Mouse (Mus musculus): ENCODE data around the gene Arel1. TPM values are rescaled to one million over a fixed set of nuclear protein-coding genes. Genes with fewer than 3 reads are reported as not detected.

The Arel1 gene
- polyA plus RNA-seq, 1 experiment from 2014 or later: 21.5 TPM

- no peak overlapping the region for H3K27ac ChIP-seq
- no peaks in the 10 kb centered on the region for H3K9me3 ChIP-seq
- no peak overlapping the region for H3K4me3 ChIP-seq
- peaks cover 10% of the 10 kb centered on the region for H3K4me1 ChIP-seq (replicated peaks)
- 89% methylated on average over 4 of the region's 4 CpGs for WGBS
- H3K27me3 ChIP-seq (ENCODE audit: insufficient read depth, poor library complexity, severe bottlenecking): no peaks in the 10 kb centered on the region
- H3K36me3 ChIP-seq: peaks cover 14% of the 10 kb centered on the region
- DNase-seq (ENCODE audit: low spot score): no peak
Measured at GRCm38 (mm10) chr12:84912652-84913104, 58.0 kb downstream of the Arel1 start.

- no peaks in the 10 kb centered on the region for H3K27me3 ChIP-seq (ENCODE audit: insufficient read depth, poor library complexity, severe bottlenecking)
- no peak overlapping the region for H3K4me3 ChIP-seq
- no peak for DNase-seq (ENCODE audit: low spot score)
- H3K4me1 ChIP-seq (replicated peaks): peaks cover 20% of the 10 kb centered on the region
- H3K27ac ChIP-seq: no peak overlapping the region
- H3K36me3 ChIP-seq: peaks cover 5% of the 10 kb centered on the region; the same call in 1 of the 2 replicates
- 89% methylated on average over 2 of the region's 2 CpGs for WGBS
- H3K9me3 ChIP-seq: no peaks in the 10 kb centered on the region
Measured at GRCm38 (mm10) chr12:84911640-84912039, 59.1 kb downstream of the Arel1 start.

GRCm38 (mm10) chr12:84910066-84910465 is 60.6 kb downstream of the Arel1 start:
- no peak overlapping the region for H3K27ac ChIP-seq
- H3K4me1 ChIP-seq (replicated peaks): peaks cover 21% of the 10 kb centered on the region
- H3K4me3 ChIP-seq: no peak overlapping the region
- no peaks in the 10 kb centered on the region for H3K9me3 ChIP-seq
- no peak for DNase-seq (ENCODE audit: low spot score)
- 96% methylated on average over 4 of the region's 4 CpGs for WGBS
- H3K27me3 ChIP-seq (ENCODE audit: insufficient read depth, poor library complexity, severe bottlenecking): no peaks in the 10 kb centered on the region
- no peaks in the 10 kb centered on the region for H3K36me3 ChIP-seq

- peak overlapping the region; percentile 66 for H3K27ac ChIP-seq
- DNase-seq (ENCODE audit: low spot score): peak; percentile 29
- 71% methylated on average over 10 of the region's 10 CpGs for WGBS
- no peaks in the 10 kb centered on the region for H3K9me3 ChIP-seq
- no peak overlapping the region for H3K4me3 ChIP-seq
- no peaks in the 10 kb centered on the region for H3K27me3 ChIP-seq (ENCODE audit: insufficient read depth, poor library complexity, severe bottlenecking)
- H3K4me1 ChIP-seq (replicated peaks): peaks cover 14% of the 10 kb centered on the region
- no peaks in the 10 kb centered on the region for H3K36me3 ChIP-seq
Measured at GRCm38 (mm10) chr12:84907627-84908480, 62.8 kb downstream of the Arel1 start.

- no peaks in the 10 kb centered on the region for H3K36me3 ChIP-seq
- no peaks in the 10 kb centered on the region for H3K9me3 ChIP-seq
- H3K4me3 ChIP-seq: no peak overlapping the region
- H3K27me3 ChIP-seq (ENCODE audit: insufficient read depth, poor library complexity, severe bottlenecking): no peaks in the 10 kb centered on the region
- peaks cover 14% of the 10 kb centered on the region for H3K4me1 ChIP-seq (replicated peaks)
- peak; percentile 27 for DNase-seq (ENCODE audit: low spot score)
- peak overlapping the region; percentile 66 for H3K27ac ChIP-seq
- 65% methylated on average over 12 of the region's 12 CpGs for WGBS
Measured at GRCm38 (mm10) chr12:84907024-84907626, 63.6 kb downstream of the Arel1 start.

- Histone ChIP-seq H3K9me3 (no peaks in the 10 kb centered on the region), H3K27me3 (ENCODE audit: insufficient read depth, poor library complexity, severe bottlenecking) (no peaks in the 10 kb centered on the region), H3K4me1 (replicated peaks) (peaks cover 14% of the 10 kb centered on the region), H3K27ac (no peak overlapping the region), H3K36me3 (no peaks in the 10 kb centered on the region), H3K4me3 (no peak overlapping the region)
- 86% methylated on average over 7 of the region's 7 CpGs for WGBS
- no peak for DNase-seq (ENCODE audit: low spot score)
Measured at GRCm38 (mm10) chr12:84904399-84904798, 66.3 kb downstream of the Arel1 start.

GRCm38 (mm10) chr12:84900317-84900716 is 70.4 kb downstream of the Arel1 start:
- no peaks in the 10 kb centered on the region for H3K27me3 ChIP-seq (ENCODE audit: insufficient read depth, poor library complexity, severe bottlenecking)
- H3K27ac ChIP-seq: no peak overlapping the region
- no peak for DNase-seq (ENCODE audit: low spot score)
- WGBS: 79% methylated on average over 7 of the region's 7 CpGs
- H3K4me3 ChIP-seq: no peak overlapping the region
- H3K36me3 ChIP-seq: no peaks in the 10 kb centered on the region
- peaks cover 7% of the 10 kb centered on the region; the same call in 1 of the 2 replicates for H3K4me1 ChIP-seq (replicated peaks)
- H3K9me3 ChIP-seq: no peaks in the 10 kb centered on the region

GRCm38 (mm10) chr12:84897322-84897721 is 73.4 kb downstream of the Arel1 start:
- no peak overlapping the region for H3K4me3 ChIP-seq
- WGBS: 73% methylated on average over 5 of the region's 5 CpGs
- H3K4me1 ChIP-seq (replicated peaks): peaks cover 16% of the 10 kb centered on the region; the same call in 1 of the 2 replicates
- H3K27ac ChIP-seq: no peak overlapping the region
- no peaks in the 10 kb centered on the region for H3K27me3 ChIP-seq (ENCODE audit: insufficient read depth, poor library complexity, severe bottlenecking)
- H3K9me3 ChIP-seq: no peaks in the 10 kb centered on the region
- DNase-seq (ENCODE audit: low spot score): no peak
- H3K36me3 ChIP-seq: no peaks in the 10 kb centered on the region

GRCm38 (mm10) chr12:84896235-84896634 is 74.5 kb downstream of the Arel1 start:
- 78% methylated on average over 6 of the region's 6 CpGs for WGBS
- H3K4me1 ChIP-seq (replicated peaks): peaks cover 16% of the 10 kb centered on the region; the same call in 1 of the 2 replicates
- H3K27me3 ChIP-seq (ENCODE audit: insufficient read depth, poor library complexity, severe bottlenecking): no peaks in the 10 kb centered on the region
- no peak overlapping the region for H3K27ac ChIP-seq
- no peaks in the 10 kb centered on the region for H3K36me3 ChIP-seq
- DNase-seq (ENCODE audit: low spot score): no peak
- H3K9me3 ChIP-seq: no peaks in the 10 kb centered on the region
- H3K4me3 ChIP-seq: no peak overlapping the region

- no peak for DNase-seq (ENCODE audit: low spot score)
- H3K4me3 ChIP-seq: no peak overlapping the region
Measured at GRCm38 (mm10) chr12:84893648-84894628, 76.8 kb downstream of the Arel1 start.

GRCm38 (mm10) chr12:84890289-84890688 is 80.4 kb downstream of the Arel1 start:
- H3K4me3 ChIP-seq: no peak overlapping the region
- WGBS: 76% methylated on average over 15 of the region's 15 CpGs
- H3K36me3 ChIP-seq: no peaks in the 10 kb centered on the region
- H3K27me3 ChIP-seq (ENCODE audit: insufficient read depth, poor library complexity, severe bottlenecking): no peaks in the 10 kb centered on the region
- peaks cover 20% of the 10 kb centered on the region for H3K4me1 ChIP-seq (replicated peaks)
- no peak overlapping the region for H3K27ac ChIP-seq
- H3K9me3 ChIP-seq: no peaks in the 10 kb centered on the region
- no peak for DNase-seq (ENCODE audit: low spot score)

More at GRCm38 (mm10) chr12:84893648-84894628, 76.8 kb downstream of the Arel1 start:
- no peaks in the 10 kb centered on the region for H3K9me3 ChIP-seq
- H3K27ac ChIP-seq: no peak overlapping the region
- no peaks in the 10 kb centered on the region for H3K27me3 ChIP-seq (ENCODE audit: insufficient read depth, poor library complexity, severe bottlenecking)
- peaks cover 26% of the 10 kb centered on the region for H3K4me1 ChIP-seq (replicated peaks)
- 64% methylated on average over 9 of the region's 9 CpGs for WGBS
- H3K36me3 ChIP-seq: no peaks in the 10 kb centered on the region

- no peaks in the 10 kb centered on the region for H3K9me3 ChIP-seq
- no peaks in the 10 kb centered on the region for H3K36me3 ChIP-seq
- 72% methylated on average over 11 of the region's 11 CpGs for WGBS
- no peak overlapping the region for H3K27ac ChIP-seq
- no peak overlapping the region for H3K4me3 ChIP-seq
- DNase-seq (ENCODE audit: low spot score): no peak
- H3K27me3 ChIP-seq (ENCODE audit: insufficient read depth, poor library complexity, severe bottlenecking): 0 out of 2 replicates have a peak, but pooled peaks cover 6% of the 10 kb centered on the region
- peaks cover 5% of the 10 kb centered on the region for H3K4me1 ChIP-seq (replicated peaks)
Measured at GRCm38 (mm10) chr12:84885107-84885876, 85.4 kb downstream of the Arel1 start.

All from hindbrain, embryonic 10.5 days (tissue).